Mouse (Mus musculus): ENCODE results near the gene Gkn3.

Gene Gkn3

DNA sequence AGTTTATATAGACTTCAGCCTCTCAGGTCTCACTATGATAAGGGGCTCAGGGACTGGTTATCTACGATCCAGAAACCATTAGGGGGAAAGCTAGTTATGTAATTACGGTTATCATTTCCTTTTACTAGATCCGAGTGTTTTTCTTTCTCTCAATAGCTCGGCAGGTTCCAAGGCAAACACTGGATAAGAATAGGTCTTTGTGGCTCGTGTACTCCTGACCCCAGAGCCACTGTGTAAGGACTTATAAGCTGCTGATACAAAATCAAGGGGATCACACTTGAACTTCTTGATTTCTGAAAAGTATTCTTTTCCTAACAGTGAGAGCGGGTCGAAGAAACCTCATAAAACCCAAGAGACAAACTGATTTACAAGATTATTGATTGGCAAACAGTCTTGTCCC is at the start of gene Gkn3:
TSS of gene Gkn3 (minus strand) at position 59 of the 400 bp plus-strand sequence.
- 81% methylated on average over 7 of the region's 7 CpGs for WGBS

DNA sequence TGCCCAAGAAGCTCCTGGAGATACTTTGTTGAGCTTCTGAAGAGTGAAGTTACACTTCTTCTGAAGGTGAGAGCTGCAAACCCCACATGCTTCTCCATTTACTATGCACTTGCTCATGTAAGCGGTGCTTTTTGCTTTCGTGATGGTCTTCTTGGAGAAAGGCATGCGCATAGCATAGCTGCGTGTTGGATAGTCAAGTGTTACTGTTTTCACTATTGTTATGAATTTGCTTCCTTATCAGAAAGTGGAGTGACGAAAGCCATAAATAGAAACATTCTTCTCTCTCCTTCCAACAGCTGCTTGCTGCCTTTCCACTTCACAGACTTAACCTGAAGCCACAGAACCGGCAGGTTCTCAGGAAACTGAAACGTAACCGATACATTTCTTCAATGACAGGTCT is 48.0 kb upstream of the Gkn3 start:
- 80% methylated on average over 8 of the region's 8 CpGs for WGBS

GRCm38 (mm10) chr6:87435791-87436190 is 47.1 kb upstream of the Gkn3 start:
- WGBS: 94% methylated on average over 3 of the region's 3 CpGs

DNA sequence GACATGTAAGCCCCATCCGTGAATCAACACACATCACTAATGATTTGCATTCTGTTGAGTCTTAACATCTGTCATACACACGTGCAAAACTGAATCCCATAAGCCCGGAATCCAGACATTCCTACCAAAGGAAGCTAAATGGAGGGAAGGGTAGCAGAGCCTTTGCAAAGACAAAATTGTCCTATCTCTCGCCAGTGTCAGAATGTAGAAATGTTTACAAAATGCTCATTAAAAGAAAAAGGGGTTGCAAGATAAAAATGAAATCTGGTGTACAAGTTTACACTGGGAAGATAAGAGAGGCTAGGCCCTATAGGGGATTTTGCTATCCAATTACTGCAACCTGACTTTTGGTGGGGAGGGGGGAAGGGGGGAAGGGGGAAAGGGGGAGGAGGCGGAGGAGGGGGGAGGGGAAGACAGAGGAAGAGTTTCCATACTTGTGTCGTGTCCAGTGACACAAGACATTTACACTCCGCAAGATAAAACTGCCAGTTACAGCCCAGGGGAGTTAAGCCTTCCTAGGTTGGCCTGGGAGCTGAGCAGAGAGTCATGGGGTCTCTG is 39.8 kb upstream of the Gkn3 start, which contains the start of gene Bmp10:
TSS of gene Bmp10 (plus strand) at position 508 of the 558 bp plus-strand sequence.
- 86% methylated on average over 7 of the region's 7 CpGs for WGBS

DNA sequence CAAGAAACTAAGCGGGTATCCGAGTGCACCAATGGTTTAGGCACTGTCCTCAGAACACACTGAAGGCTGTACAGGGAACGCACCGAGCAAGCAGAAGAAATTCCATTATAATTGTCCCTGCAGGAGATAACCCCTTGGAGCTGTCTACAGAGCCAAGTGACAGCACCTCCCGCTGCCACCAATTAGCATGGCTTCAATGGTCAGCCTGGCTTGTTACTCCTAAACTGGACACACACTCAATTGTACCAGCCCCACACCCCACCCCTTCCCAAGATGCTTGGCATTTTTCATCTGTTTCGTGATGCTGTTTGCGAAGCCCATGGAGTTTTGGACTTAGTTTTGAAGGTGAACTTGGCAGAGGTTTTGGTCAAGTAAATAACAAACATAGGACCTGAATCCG is 38.9 kb upstream of the Gkn3 start:
- 69% methylated on average over 8 of the region's 8 CpGs for WGBS

GRCm38 (mm10) chr6:87426954-87427353 is 38.2 kb upstream of the Gkn3 start:
- 76% methylated on average over 5 of the region's 5 CpGs for WGBS

- WGBS: 32% methylated on average over 19 of the region's 19 CpGs
Measured at GRCm38 (mm10) chr6:87424037-87424816, 35.5 kb upstream of the Gkn3 start.

GRCm38 (mm10) chr6:87422304-87422703 is 33.6 kb upstream of the Gkn3 start:
- 88% methylated on average over 7 of the region's 7 CpGs for WGBS

- WGBS: 63% methylated on average over 3 of the region's 3 CpGs
Measured at GRCm38 (mm10) chr6:87412011-87412410, 23.3 kb upstream of the Gkn3 start.

DNA sequence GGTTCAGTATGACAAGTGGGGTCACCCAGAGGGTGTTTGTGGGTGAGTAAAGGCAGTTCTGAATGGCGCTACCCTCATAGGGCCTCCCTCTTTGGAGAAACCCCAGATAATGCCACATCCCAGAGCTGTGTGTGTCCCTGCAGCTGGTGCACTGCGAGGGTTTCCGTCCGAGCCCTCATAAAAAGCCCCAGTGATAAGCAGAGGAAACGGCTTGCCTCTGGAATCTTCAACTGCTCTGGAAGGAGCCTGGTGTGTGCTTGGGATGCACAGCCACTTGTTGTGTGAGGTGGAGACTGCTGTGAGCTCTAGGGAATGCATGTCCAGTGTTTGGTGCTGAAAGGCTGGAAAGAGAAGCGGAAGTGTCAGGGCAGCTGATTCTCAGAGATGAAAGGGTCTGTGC is 12.7 kb upstream of the Gkn3 start:
- 79% methylated on average over 6 of the region's 6 CpGs for WGBS

DNA sequence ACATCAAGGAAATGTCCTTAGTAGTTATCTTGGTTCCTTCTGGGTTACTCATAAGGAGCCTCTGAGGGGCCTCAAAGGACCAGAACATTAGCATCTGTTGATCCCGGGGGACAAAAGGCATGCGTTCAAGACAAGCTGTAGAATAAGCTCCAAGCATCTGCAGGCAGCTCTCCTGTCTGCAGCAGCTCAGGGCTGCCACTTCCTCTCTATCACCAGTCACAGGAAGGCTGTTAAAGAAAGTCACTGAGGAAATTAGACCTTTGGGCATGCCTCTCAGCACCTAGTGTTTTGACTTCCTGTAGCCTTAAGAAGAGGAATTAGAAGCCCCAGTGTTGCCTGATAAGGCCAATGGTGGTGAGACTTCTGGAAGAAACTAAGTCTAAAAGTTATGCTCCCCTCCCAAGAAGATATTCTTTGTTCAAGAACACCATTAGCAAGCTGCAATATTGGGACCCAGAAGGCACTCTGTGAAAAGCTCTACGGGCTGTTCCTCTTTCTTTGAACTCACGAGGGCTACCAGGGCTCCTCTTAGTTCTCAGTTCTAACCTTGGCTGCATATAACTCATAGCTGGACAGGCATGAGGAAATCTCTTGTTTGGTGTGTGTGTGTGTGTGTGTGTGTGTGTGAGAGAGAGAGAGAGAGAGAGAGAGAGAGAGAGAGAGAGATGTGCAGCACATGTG is 11.3 kb upstream of the Gkn3 start:
- WGBS: 61% methylated on average over 4 of the region's 4 CpGs

DNA sequence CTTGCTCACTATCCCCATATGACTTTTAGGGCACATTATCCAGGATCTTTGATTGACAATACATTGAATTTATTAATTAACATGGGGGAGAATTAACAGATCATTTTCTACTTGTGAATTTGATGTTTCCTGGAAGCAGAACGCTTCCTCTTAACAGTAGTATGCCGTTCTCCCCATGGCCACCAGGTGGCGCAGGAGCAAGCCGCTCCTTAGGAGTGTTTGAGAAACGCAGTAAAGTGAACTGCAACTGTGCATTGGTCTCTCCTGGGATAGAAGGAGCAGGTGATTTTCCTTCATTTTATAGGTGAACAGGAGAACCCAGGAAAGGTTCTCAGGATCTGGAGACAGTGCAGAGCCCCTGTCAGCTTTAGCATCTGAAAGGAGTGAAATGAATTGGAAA is 10.4 kb upstream of the Gkn3 start:
- 3% methylated on average over 5 of the region's 5 CpGs for WGBS

GRCm38 (mm10) chr6:87394783-87395182 is 6.0 kb upstream of the Gkn3 start:
- 83% methylated on average over 9 of the region's 9 CpGs for WGBS

- 79% methylated on average over 8 of the region's 8 CpGs for WGBS
Measured at GRCm38 (mm10) chr6:87393466-87394205, 4.9 kb upstream of the Gkn3 start.

GRCm38 (mm10) chr6:87389455-87389989 is 787 bp upstream of the Gkn3 start:
- 80% methylated on average over 5 of the region's 5 CpGs for WGBS

- WGBS: 86% methylated on average over 10 of the region's 10 CpGs
Measured at GRCm38 (mm10) chr6:87386681-87387080, 2.1 kb downstream of the Gkn3 start.

DNA sequence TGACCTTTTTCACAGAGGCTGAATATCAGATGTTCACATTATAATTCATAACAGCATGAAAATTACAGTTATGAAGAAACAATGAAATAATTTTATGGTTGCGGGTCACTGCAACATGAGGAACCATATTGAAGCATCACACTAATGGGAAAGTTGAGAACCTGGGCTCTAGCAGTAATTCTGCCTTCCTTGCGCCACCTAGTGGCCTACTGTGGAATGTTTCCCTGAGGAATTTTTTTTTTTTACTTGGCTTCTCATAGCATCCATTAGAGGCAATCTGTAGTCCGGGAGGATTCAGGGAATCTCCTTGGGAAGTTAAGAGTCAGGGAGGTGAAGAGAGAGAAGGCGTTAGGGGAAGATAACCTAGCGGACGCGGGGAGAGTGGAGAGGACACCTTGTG is 2.5 kb downstream of the Gkn3 start:
- WGBS: 8% methylated on average over 7 of the region's 7 CpGs

DNA sequence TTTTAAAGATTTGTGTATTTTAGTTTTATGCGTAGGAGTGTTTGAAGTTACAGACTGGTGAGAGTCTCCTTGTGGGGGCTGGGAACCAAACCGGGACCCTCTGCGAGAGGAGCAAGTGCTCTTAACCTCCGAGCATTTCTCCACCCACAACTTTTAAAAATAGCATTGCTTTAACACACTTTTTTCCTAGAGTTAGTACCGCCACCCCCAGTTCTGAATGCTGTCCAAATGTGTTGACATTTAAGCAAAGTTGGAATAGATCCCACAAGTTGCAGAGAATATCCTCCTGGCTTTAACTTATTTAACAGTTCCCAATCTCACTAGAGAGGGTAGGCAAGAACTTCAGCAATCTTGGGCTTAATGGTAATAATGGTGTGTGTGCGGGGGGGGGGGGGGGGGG is 4.0 kb downstream of the Gkn3 start:
- WGBS: 34% methylated on average over 6 of the region's 6 CpGs

DNA sequence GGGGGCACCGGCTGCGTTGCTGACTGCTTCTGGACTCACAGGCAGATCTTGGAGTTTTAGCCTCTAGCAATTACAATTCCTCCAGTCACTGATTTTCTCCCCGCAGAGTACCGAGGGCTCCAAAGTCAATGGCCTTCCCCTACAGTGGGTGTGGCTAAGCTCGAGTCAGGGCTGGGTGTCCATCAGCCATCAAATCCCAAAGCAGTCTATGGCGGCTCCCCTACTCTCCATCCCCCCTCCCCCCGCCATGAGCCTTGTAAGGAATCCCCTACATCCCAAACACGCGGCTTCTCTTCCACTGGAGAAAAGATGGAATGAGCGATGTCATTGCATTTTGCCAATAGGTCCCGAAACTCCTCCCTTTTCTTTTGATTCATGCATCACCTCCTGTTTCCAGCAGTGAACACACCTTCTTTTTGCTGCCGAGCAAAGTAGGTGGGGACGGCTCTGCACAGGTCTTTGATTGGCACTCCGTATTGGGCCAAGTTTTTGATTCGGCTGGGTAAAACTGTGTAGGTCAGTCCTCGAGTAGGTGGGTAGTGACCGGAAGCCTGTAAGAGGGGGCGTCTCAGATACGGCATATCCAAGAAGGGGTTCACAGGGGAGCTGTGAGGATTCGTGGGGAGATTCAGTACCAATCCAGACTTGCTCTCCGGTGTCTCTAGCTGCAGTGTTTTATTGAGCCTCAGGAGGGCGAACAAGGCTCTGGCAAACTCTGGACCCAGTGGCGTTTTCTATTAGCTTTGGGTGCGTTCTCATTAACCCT is 4.6 kb downstream of the Gkn3 start:
- WGBS: 6% methylated on average over 24 of the region's 24 CpGs

- 93% methylated on average over 9 of the region's 9 CpGs for WGBS
Measured at GRCm38 (mm10) chr6:87373057-87373456, 15.7 kb downstream of the Gkn3 start, which contains the start of gene Gkn2. TSS of gene Gkn2 (plus strand) at chr6:87373357.

DNA sequence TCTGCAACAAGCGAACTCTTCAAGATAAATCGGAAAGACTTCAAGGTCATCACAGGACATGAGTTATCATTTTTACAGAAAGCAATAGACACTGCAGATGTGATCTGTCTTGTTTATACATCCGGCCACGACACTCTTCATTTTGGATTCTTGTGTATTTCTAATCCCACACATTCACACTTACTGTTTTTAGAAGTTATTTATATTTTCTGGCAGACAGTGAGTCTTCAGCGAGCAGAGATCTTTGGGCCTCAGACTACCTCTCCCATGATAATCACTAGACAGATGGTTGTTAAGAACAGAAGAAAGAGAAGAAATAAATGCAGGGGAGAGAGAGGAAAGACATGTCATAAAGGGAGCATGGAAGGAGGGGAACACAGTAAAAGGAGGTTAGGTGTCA is 19.5 kb downstream of the Gkn3 start:
- WGBS: 57% methylated on average over 5 of the region's 5 CpGs

All from cerebral cortex, adult 2 months (tissue).